Mouse (Mus musculus) inflammation-experienced regulatory T-cells (primary cell): ENCODE measurements around the gene Fbxw4. TPM values are rescaled to one million over a fixed set of nuclear protein-coding genes. Genes with fewer than 3 reads are reported as not detected.

ENCODE experiments used
- polyA plus RNA-seq, 2 experiments: library from polyadenylated mRNA; unstranded; fragments of 100-300 nt; shearing (Covaris generic); gene quantifications; one replicate each; pipeline ENCODE4 v1.2.1; 2017

Fbxw4 gene
- polyA plus RNA-seq, result 10 to 100 TPM; 18.8 to 30.1 TPM

DNA sequence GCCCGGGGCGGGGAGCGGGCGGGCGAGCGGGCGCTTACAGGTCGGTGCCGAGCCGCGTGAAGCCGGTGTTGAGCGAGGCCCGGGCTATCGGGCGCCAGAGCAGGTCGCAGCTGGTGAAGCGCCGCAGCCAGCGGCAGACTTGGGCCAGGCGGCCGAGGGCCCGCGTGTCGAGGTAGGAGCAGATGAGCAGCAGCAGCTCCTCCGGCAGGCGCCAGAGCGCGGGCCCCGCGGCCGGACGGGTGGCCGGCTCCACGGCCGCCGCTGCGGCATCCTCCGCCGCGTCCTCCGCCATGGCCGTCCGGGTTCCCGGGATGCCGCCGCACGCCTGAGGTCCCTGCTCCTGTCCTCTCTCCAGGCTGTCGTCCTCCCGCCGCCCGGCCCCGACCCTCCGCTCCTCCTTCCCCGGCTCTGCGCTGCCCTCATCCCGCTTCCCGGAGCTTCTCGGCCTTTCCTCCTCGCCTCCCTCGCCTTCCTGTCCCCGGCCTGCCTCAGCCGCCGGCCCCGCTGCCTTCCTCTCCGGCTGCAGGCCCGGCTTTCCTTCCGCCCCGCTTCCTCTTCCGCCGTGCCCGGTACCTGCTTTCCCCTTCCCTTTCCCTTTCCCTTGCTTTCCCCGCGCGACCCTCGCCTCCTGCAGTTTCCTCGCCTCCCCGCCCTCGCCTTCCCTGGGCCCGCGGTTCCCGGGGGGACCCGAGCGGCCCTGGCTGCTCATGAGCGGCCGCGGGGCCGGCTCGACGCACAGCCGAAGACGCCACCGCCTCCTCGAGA lies at the start of gene Fbxw4:
Fbxw4 (minus strand) TSS at position 575 of the 765 bp plus-strand sequence.

GRCm38 (mm10) chr19:45560153-45560890 lies 99.8 kb downstream of the Fbxw4 start, which contains the start of the genes Poll and Gm17018:
TSS of gene Poll (minus strand) at chr19:45560531.
TSS of gene Gm17018 (plus strand) at chr19:45560615.

Other genes starting within 250 kb of the Fbxw4 start
- 10 to 100 TPM; 10.5 to 16.6 TPM for gene Poll, start 99.8 kb downstream of the Fbxw4 start, polyA plus RNA-seq
- gene Gm17018, start 99.7 kb downstream of the Fbxw4 start, polyA plus RNA-seq, result 10 to 100 TPM; 46.6 to 48.7 TPM
- not detected for gene Fgf8, start 82.6 kb upstream of the Fbxw4 start, polyA plus RNA-seq
- gene Npm3, start 89.3 kb upstream of the Fbxw4 start, polyA plus RNA-seq, result 10 to 100 TPM; 28.6 to 32.8 TPM
- gene Mgea5, start 123.5 kb upstream of the Fbxw4 start, polyA plus RNA-seq, result 100 to 1,000 TPM; 194 to 217 TPM
- gene Kcnip2, start 155.7 kb upstream of the Fbxw4 start, polyA plus RNA-seq, result 10 to 100 TPM in 1 of 2 experiments, 1 to 10 TPM in 1; 7.5 to 14.3 TPM